Mouse (Mus musculus) megakaryocyte, embryonic 14.5 days (primary cell): ENCODE results near the gene Dab2.

ENCODE experiments used
- FLI1 ChIP-seq: IDR thresholded peaks from 2 replicates; pipeline ENCODE4 v1.6.1; 2012; ENCODE audit warnings: low read length, inconsistent platforms, mixed read lengths
- GATA1 ChIP-seq: IDR thresholded peaks from 3 replicates; pipeline ENCODE4 v1.6.1; 2012; ENCODE audit warnings: mixed read lengths, low read length, inconsistent platforms, borderline replicate concordance

GRCm38 (mm10) chr15:6331380-6331779, 31.8 kb downstream of the Dab2 start:
- TF ChIP-seq GATA1, result no peak
- no peak for TF ChIP-seq FLI1
